Mouse (Mus musculus) liver, embryonic 14.5 days (tissue): ENCODE results near the gene Cggbp1.

ENCODE experiments used
- CTCF ChIP-seq: IDR thresholded peaks from 2 replicates; pipeline ENCODE4 v1.5.1; 2016; ENCODE audit warnings: antibody characterized with exemption, low read depth, control low read depth
- EP300 ChIP-seq: IDR thresholded peaks from 2 replicates; pipeline ENCODE4 v1.6.1; 2016; ENCODE audit warnings: antibody characterized with exemption, low read depth

- peak; percentile 60 for TF ChIP-seq CTCF
- TF ChIP-seq EP300, result no peak
These were observed 47.3 kb downstream of the Cggbp1 start for GRCm38 (mm10) chr16:64899084-64899483.
